Mouse (Mus musculus): ENCODE results near the gene Cacna2d1.

- TF ChIP-seq POLR2A (IDR thresholded peaks at IDR 0.05; ENCODE audit: borderline replicate concordance, control insufficient read depth, low read depth, low read length) (no peak), CTCF (IDR thresholded peaks at IDR 0.05; ENCODE audit: control insufficient read depth, insufficient read depth, low read length) (no peak)
Measured at GRCm38 (mm10) chr5:16062773-16063172, 128.3 kb downstream of the Cacna2d1 start.
